Mouse (Mus musculus): ENCODE measurements at regions not wholly inside any gene's neighbourhood (a gene's known extent, or its start where the extent isn't known, plus 50 kb on each side); places are given as distances from the start of the nearest gene placed in this dataset.

DNA sequence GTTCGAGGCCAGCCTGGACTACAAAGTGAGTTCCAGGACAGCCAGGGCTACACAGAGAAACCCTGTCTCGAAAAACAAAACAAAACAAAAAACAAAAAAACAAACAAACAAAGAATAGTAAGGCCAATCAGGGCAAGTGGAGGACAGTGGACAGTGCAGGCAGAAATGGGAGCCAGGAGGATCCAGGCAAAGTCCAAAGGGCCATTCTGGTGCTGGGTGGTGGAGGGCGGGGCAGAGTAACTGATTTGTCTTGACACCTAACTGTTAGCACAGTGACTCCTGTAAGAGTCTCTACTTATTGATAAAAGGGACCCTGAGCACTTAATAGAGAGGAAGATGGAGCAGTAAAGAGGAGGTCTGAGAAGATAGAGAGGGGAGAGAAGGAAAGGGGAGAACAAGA, 98.8 kb upstream of the Tmc1 start:
- TF ChIP-seq EP300 (IDR thresholded peaks at IDR 0.05; ENCODE audit: insufficient read depth, low read depth, low read length) = no peak
- TF ChIP-seq POLR2A (IDR thresholded peaks at IDR 0.05; ENCODE audit: insufficient read depth, low read depth, low read length) = no peak

All from heart, adult 2 months (tissue).